Mouse (Mus musculus) left cerebral cortex, postnatal 14 days (tissue): ENCODE results near the gene Scpep1. TPM values are rescaled to one million over a fixed set of nuclear protein-coding genes. Genes with fewer than 3 reads are reported as not detected.
A peak's percentile ranks its signal among the peaks of the same experiment; 100 is the strongest.
"Not testable (repeated sequence)": the region's sequence is repeated elsewhere in the genome, so short reads cannot be mapped to it uniquely, and the experiment has no call there.

Source experiments
- DNase-seq, 2 experiments: peaks; one replicate each; pipeline ENCODE4 v3.0.0; 2021 to 2022; ENCODE audit warnings: low spot score in 2 of 2, mixed read lengths in 1 of 2
- intact Hi-C: fragments of 180-260 bp; cut with DNase I; formaldehyde crosslinking; loops from one replicate; pipeline ENCODE4 v1.15.1; 2025
- total RNA-seq, 2 experiments: library from RNA; stranded (reverse); gene quantifications; 2 replicates each; pipeline ENCODE4 v1.2.3; 2021

Scpep1 gene
- total RNA-seq, 2 experiments from 2014 or later: 19.8 to 19.9 TPM

DNA sequence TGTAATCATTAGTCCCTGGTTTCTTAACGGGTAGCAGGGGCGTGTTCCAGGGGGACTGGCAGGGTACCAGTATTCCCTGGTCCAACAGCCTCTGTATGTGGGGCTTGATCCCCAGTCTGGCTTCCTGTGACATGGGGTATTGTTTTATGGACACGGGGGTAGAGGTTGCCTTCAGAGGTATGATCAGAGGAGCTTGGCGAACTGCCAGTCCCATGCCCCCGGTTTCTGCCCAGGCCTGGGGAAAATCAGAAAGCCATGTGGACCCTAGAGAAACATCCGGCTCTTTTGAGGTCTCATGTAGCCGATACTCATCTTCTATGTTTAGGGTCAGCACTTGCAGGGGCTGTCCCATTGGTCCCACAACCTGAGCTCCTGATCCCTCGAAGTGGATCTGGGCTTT, 61.8 kb downstream of the Scpep1 start:
- peak in 1 of 2 experiments; percentile 19 for DNase-seq
- intact Hi-C loops: not testable (repeated sequence)

DNA sequence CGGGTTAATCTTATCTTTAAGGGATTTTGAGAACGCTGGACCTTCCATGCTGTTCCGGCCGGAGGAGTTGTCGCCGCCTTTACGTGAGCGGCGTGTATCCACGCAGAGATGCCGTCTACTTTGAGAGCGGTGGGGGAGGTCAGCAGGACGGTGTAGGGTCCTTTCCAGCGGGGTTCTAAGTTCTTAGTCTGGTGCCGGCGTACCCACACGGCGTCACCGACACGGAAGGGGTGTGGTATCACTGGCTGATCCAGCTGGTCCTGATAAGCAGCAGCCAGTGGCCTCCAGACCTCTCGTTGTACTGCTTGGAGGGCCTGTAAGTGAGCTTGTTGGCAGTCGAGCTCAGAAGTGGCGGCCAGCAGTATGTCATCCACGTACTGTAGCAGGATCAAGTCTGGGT, 62.5 kb downstream of the Scpep1 start:
- DNase-seq: peak in 1 of 2 experiments; percentile 11
- intact Hi-C loops: not testable (repeated sequence)

DNA sequence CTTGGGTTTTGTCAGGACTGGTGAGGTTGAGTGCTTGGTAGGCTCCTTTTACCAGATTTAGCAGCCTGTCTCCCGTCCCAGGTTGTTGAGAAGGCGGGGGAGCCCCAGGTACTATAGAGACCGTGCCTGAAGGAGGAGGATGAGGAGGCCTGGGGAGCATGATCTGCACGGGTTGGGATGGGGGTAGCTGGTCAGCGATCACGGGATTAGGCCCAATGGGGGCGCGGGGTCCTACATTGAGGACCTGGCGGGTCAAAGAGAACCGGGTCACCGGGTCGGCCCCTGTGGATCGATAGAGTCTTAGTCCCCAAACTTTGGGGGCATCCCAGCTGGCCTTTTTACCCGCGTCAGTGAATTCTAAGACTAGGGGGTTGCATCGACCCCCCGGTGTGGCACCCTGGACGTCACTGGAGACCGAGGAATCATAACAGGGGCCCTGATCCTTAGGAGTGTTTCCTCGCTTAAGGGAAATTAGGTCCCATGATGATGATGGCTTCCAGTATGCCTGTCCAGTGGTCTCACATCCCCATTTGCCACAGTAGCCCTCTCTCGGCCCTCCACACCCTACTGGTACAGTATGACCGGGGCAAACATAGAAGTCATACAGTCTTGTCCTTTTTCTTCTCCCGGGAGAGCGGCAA, 63.2 kb downstream of the Scpep1 start:
- intact Hi-C loops: not testable (repeated sequence)
- DNase-seq: peak; percentile 51 to 52

DNA sequence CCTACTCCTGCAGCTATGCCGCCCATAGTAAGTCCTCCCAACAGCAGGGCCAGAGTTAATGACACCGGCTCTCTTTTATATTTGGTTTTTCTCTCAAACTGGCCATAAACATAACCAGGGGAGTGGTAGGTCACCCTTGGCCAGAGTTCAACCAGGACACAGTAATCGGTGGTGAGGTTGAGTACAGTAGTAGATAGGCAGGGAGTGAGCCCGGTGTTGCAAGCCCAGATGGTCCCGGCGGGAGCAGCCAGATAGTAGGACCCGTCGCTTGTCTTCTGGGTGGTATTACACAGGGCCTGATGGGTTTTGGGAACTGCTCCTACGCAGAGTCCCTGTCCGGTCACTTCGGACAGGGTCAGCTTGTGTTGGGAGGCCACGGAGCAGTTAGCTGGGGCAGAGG, 63.8 kb downstream of the Scpep1 start:
- peak; percentile 28 to 47 for DNase-seq

DNA sequence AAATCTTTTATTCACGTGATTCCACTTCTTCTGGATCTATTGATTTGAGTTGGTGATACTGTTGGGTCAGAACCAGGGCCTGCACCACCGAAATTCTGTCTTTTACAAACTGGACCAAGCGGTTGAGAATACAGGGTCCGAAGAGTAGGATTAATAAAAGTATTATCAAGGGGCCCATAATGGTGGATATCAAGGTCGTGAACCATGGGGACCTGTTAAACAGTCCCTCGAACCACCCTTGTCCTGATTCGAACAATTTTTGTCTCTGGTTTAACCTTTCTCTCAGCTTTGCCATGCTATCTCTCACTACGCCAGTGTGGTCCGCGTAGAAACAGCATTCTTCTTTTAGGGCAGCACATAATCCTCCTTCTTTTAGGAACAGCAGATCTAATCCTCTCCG, 64.4 kb downstream of the Scpep1 start:
- DNase-seq, intact Hi-C loops: not testable (repeated sequence)

More for the DNA sequence above, 63.8 kb downstream of the Scpep1 start:
- intact Hi-C loops: not testable (repeated sequence)

DNA sequence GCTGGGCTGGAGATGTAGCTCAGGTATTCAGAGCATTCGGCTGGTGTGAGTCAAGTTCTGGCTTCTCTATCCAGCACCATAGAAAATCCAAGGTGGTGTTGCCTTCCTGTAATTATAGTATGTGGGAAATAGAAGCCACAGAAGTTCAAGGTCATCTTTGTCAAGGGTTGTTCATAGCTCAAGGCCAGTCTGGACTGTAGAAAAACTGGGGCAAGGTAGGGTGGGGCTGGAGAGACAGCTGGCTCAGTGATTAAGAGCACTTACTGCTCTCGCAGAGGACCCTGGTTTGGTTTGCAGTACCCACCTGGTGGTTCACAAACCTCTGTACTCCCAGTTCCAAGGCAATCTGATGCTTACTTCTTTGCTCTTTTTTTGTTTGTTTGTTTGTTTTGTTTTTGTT, 66.3 kb downstream of the Scpep1 start:
- no peak for DNase-seq
- intact Hi-C loops: no loop called here

DNA sequence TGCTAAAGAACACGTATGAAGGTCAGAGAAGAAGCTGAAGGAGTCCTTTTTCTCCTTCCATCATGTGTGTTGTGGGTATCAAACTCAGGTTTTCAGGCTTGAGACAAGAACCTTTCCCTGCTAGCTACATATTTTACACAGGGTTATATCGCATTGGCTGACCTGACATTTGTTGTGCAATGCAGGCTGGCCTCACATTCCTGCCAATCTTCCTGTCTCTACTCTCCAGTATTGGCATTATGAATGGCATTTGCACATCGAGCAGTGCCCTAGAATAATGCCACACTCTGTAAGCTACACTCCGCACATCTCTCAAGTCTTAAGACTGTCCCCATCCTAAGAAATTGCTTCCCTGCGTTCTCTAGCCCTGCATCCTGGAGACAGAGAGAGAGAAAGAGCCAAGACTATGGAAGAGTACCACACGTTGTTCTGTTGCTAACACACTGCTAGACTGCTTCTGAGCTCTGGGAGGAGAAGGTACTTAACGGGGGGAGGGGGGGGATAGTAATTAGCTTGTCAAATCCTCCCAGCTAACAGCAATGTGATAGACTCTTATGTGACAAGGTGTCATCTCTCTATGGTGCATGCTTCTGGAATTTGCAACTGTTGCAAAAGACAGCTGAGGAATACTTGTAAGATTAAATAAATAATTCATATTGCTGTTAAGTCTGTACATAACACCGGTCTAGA, 70.7 kb downstream of the Scpep1 start:
- intact Hi-C loops: no loop called here
- DNase-seq: no peak

DNA sequence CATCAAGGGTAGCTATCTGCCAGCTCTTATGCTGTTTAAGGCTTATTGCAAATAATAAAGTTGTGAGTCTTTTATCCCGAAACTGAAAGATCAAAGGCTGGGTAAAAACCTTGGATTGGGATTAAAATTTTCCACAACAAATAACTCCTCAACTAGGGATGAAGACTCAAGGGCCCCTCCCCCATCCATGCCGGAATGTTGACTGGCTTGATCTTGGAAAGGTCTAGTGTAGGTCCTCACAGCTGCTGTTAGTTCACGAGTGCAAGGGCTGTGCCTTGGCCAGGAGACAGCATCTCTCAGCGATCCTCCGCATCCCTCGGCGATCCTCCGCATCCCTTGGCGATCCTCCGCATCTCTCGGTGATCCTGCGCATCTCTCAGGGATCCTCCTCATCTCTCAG, 77.3 kb downstream of the Scpep1 start:
- intact Hi-C loops: no loop called here
- DNase-seq: no peak

Other genes starting within 250 kb of the Scpep1 start
- 100 to 1,000 TPM in 1 of 2 experiments, 10 to 100 TPM in 1; 97.8 to 103 TPM for gene Msi2, start 237.0 kb downstream of the Scpep1 start, total RNA-seq
- gene Akap1, start 90.9 kb downstream of the Scpep1 start, total RNA-seq: 10 to 100 TPM; 38.4 to 40.3 TPM
- not detected for gene Elobl, start 11.5 kb upstream of the Scpep1 start, total RNA-seq
- gene Coil, start 14.8 kb upstream of the Scpep1 start, total RNA-seq: 10 to 100 TPM; 20.4 to 20.9 TPM
- gene Trim25, start 43.9 kb upstream of the Scpep1 start, total RNA-seq: 1 to 10 TPM; 3.2 to 4.8 TPM
- gene Dgke, start 111.4 kb upstream of the Scpep1 start, total RNA-seq: 10 to 100 TPM; 44.9 to 47.8 TPM
- not detected for gene Gm525, start 118.4 kb upstream of the Scpep1 start, total RNA-seq